Mouse (Mus musculus) cerebellum, adult 18-20 months (tissue): ENCODE data around the gene Usp9x.
A peak's percentile ranks its signal among the peaks of the same experiment; 100 is the strongest.

Experiments used
- DNase-seq, 2 experiments: peaks; one replicate each; pipeline ENCODE4 v3.0.0; 2021

Usp9x gene

GRCm38 (mm10) chrX:13085621-13086020, 14.3 kb downstream of the Usp9x start:
- no peak for DNase-seq

- DNase-seq: no peak
These were observed 25.7 kb downstream of the Usp9x start for GRCm38 (mm10) chrX:13096985-13097384.

DNA sequence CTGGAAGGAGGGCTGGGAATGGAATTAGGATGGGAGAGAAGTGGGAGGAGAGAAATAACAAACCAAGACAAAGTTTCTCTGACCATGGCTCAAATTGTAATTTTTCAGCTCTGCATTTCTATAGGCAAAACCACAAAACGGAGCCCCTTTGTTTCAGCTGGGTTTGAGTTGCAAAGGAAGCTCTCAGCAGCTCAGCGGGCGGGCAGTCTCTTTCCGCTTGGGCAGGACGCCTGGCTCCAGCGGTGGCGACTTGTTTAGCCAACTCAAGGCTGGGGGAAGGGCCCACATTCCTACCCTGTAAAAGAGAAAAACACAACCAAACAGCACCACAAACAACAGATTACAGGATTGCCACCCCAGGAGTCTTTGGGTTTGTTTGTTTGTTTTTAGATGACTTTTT, 135.2 kb downstream of the Usp9x start:
- no peak for DNase-seq

GRCm38 (mm10) chrX:13207512-13208341, 136.4 kb downstream of the Usp9x start:
- peak; percentile 83 to 90 for DNase-seq

DNA sequence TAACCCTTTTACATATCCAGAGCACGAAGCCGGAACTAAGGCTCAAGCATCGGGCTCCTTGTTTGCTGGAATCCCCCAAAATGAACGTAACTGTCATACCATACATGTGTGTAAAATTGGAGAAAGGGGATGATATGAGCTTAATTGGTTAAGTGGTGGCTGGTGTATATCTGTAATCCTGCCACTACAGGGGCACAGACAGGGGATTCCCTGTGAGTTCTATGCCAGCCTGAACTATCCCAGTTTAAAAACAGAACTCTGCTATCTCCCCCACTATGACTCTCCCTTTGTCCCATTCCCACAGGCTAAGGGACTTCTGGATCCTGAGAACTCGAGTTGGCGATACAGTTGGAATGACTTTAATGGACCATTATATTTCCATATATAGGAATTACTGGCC, 137.1 kb downstream of the Usp9x start:
- no peak for DNase-seq

DNA sequence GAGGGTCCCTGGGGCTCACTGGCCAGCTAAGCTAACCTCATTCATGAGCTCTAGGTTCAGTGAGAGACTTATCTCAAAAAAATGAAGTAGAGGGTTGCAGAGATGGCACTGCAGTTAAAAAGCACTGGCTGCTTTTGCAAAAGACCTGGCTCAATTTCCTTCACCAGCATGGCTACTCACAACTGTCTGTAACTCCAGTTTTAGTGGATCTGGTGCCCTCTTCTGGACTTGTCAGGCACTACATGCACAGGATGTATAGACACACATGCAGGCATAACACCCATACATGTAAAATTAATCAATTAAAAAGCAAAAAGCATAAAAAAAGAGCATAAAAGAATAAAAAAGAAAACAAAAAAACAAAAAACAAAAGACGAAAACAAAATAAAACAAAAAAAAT, 143.0 kb downstream of the Usp9x start:
- no peak for DNase-seq
